Mouse (Mus musculus) frontal cortex, postnatal 25 days (tissue): ENCODE data around the gene Cntn5.

ENCODE experiments used
- DNase-seq, 2 experiments: peaks; one replicate each; pipeline ENCODE4 v3.0.0; 2022; ENCODE audit warnings: low spot score in 2 of 2

The Cntn5 gene

GRCm38 (mm10) chr9:10447220-10447837 lies 457.2 kb downstream of the Cntn5 start:
- DNase-seq = no peak

GRCm38 (mm10) chr9:10412075-10412474 lies 492.5 kb downstream of the Cntn5 start:
- DNase-seq = no peak

GRCm38 (mm10) chr9:10400099-10400498 lies 504.5 kb downstream of the Cntn5 start:
- no peak for DNase-seq

GRCm38 (mm10) chr9:10389863-10390262 lies 514.7 kb downstream of the Cntn5 start:
- DNase-seq = no peak

- DNase-seq = no peak
Measured at GRCm38 (mm10) chr9:10384455-10384854, 520.1 kb downstream of the Cntn5 start.

- DNase-seq = no peak
Measured at GRCm38 (mm10) chr9:10383140-10383539, 521.4 kb downstream of the Cntn5 start.

- no peak for DNase-seq
Measured at GRCm38 (mm10) chr9:10381701-10382100, 522.9 kb downstream of the Cntn5 start.

- no peak for DNase-seq
Measured at GRCm38 (mm10) chr9:10376261-10376660, 528.3 kb downstream of the Cntn5 start.

- DNase-seq = no peak
Measured at GRCm38 (mm10) chr9:10368971-10369370, 535.6 kb downstream of the Cntn5 start.

- no peak for DNase-seq
Measured at GRCm38 (mm10) chr9:10368410-10368809, 536.2 kb downstream of the Cntn5 start.

GRCm38 (mm10) chr9:10366246-10366955 lies 538.2 kb downstream of the Cntn5 start:
- DNase-seq = no peak

- no peak for DNase-seq
Measured at GRCm38 (mm10) chr9:10350909-10351655, 553.5 kb downstream of the Cntn5 start.

GRCm38 (mm10) chr9:10348741-10349140 lies 555.8 kb downstream of the Cntn5 start:
- no peak for DNase-seq

GRCm38 (mm10) chr9:10348222-10348621 lies 556.4 kb downstream of the Cntn5 start:
- DNase-seq = no peak

GRCm38 (mm10) chr9:10340751-10341150 lies 563.8 kb downstream of the Cntn5 start:
- no peak for DNase-seq

- no peak for DNase-seq
Measured at GRCm38 (mm10) chr9:10339716-10340115, 564.9 kb downstream of the Cntn5 start.

- peak; percentile 14 to 37 for DNase-seq
Measured at GRCm38 (mm10) chr9:10324697-10325368, 579.7 kb downstream of the Cntn5 start.

- no peak for DNase-seq
Measured at GRCm38 (mm10) chr9:10269342-10269741, 635.2 kb downstream of the Cntn5 start.

GRCm38 (mm10) chr9:10268836-10269235 lies 635.7 kb downstream of the Cntn5 start:
- DNase-seq = no peak

GRCm38 (mm10) chr9:10265616-10266015 lies 639.0 kb downstream of the Cntn5 start:
- DNase-seq = no peak

- no peak for DNase-seq
Measured at GRCm38 (mm10) chr9:10233364-10233763, 671.2 kb downstream of the Cntn5 start.

- DNase-seq = no peak
Measured at GRCm38 (mm10) chr9:10232066-10232465, 672.5 kb downstream of the Cntn5 start.
